Mouse (Mus musculus): Measurements from ENCODE around the gene Atp2b4.

DNA sequence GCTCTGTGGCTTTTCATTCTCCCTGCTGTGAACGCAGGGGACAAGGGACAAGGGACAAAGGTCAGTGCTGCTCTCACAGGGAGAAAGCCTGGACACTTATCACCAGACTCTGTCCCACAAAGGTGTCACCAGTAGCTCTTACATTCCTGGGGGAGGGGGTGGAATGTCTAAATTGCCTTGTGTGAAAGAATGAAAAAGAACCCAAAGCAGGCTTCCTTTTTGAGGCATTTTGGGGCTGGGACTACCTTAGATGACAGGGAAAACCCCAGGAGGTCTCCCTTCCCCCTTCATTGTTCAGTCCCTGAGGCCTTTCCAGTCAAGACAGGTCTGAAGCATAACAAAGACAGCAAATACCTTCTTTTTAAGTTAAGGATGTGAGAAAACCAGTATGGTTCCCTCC, 106.5 kb downstream of the Atp2b4 start:
- no peak for TF ChIP-seq CTCF (IDR thresholded peaks at IDR 0.05; ENCODE audit: insufficient read depth, low read length)
- TF ChIP-seq POLR2A (IDR thresholded peaks at IDR 0.05; ENCODE audit: borderline replicate concordance, extremely low read depth, low read depth, low read length) = no peak

All from lung, adult 2 months (tissue).